Mouse (Mus musculus): ENCODE data around the gene Cfdp1. TPM values are rescaled to one million over a fixed set of nuclear protein-coding genes. Genes with fewer than 3 reads are reported as not detected.

The Cfdp1 gene
- polyA plus RNA-seq, 1 experiment from 2014 or later: 89.5 TPM

DNA sequence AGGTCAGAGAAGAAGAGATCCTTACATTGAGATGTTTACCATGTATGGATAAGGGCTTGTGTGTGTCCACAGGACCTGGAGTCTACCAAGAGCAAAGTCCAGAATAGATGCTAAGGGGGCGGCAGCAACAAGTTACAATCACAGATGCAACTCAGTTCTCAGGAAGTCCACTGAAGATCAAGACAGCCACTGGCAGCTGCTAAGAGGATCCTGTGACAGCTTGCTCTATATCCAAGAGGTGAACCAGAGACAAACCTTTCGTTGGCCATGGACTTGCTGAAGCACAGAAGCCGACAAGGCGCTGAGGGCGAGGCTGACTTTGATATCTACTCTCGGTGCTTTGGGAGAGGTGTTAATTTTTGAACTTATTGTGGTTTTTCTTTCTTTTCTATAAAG is 82.5 kb downstream of the Cfdp1 start:
- 81% methylated on average over 6 of the region's 6 CpGs for WGBS
- no peak overlapping the region for H3K4me2 ChIP-seq (replicated peaks; ENCODE audit: low read depth)
- H3K4me3 ChIP-seq (ENCODE audit: low read depth, low read length): no peak overlapping the region
- H3K27ac ChIP-seq (ENCODE audit: low read depth, low read length): no peak overlapping the region
- H3K4me1 ChIP-seq (replicated peaks; ENCODE audit: control insufficient read depth, insufficient read depth, low read length): no peaks in the 10 kb centered on the region
- no peaks in the 10 kb centered on the region for H3K9me3 ChIP-seq (ENCODE audit: control insufficient read depth)
- no peak for ATAC-seq
- H3K36me3 ChIP-seq (ENCODE audit: control insufficient read depth, insufficient read depth): peaks cover 32% of the 10 kb centered on the region
- no peak overlapping the region for H3K9ac ChIP-seq (ENCODE audit: low read depth, low read length)
- no peak for TF ChIP-seq CTCF (IDR thresholded peaks at IDR 0.05; ENCODE audit: low read depth)
- no peaks in the 10 kb centered on the region for H3K27me3 ChIP-seq (replicated peaks; ENCODE audit: control insufficient read depth, insufficient read depth, low read length)

DNA sequence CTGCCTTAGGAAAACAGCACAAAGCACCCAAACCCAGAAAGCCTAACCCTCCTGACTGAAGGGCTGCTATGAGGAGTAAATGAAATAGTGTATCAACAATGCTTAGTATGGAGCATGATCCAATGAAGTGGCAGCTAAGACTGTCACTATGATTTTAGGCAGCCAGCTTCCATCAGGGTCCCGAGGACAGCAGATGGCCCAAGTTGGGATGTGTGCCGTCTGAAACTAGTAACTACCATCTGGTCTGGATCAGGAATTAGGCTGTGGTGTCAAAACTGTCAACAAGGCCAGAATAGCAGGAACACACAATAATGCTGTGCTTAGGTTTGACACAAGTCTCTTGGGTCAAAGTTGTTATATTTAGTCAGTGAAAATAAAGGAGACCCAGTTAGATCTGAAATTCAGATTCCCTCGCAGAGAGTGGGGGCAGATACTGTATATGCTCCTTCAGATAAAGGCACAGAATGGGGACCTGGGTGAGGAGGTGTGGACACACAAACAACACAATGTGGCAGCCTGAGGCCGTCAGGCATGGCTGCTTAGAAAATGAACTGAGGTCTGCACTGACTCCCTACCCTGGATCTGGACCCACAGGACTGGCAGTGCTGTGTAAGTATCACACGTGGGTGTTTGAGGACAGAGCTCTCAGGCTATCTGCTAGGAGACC is 83.0 kb downstream of the Cfdp1 start:
- no peak overlapping the region for H3K4me2 ChIP-seq (replicated peaks; ENCODE audit: low read depth)
- WGBS: 69% methylated on average over 5 of the region's 5 CpGs
- H3K36me3 ChIP-seq (ENCODE audit: control insufficient read depth, insufficient read depth): peaks cover 36% of the 10 kb centered on the region
- H3K4me3 ChIP-seq (ENCODE audit: low read depth, low read length): no peak overlapping the region
- no peaks in the 10 kb centered on the region for H3K27me3 ChIP-seq (replicated peaks; ENCODE audit: control insufficient read depth, insufficient read depth, low read length)
- H3K27ac ChIP-seq (ENCODE audit: low read depth, low read length): no peak overlapping the region
- H3K9ac ChIP-seq (ENCODE audit: low read depth, low read length): no peak overlapping the region
- no peak for TF ChIP-seq CTCF (IDR thresholded peaks at IDR 0.05; ENCODE audit: low read depth)
- no peak for ATAC-seq
- H3K4me1 ChIP-seq (replicated peaks; ENCODE audit: control insufficient read depth, insufficient read depth, low read length): no peaks in the 10 kb centered on the region
- no peaks in the 10 kb centered on the region for H3K9me3 ChIP-seq (ENCODE audit: control insufficient read depth)

DNA sequence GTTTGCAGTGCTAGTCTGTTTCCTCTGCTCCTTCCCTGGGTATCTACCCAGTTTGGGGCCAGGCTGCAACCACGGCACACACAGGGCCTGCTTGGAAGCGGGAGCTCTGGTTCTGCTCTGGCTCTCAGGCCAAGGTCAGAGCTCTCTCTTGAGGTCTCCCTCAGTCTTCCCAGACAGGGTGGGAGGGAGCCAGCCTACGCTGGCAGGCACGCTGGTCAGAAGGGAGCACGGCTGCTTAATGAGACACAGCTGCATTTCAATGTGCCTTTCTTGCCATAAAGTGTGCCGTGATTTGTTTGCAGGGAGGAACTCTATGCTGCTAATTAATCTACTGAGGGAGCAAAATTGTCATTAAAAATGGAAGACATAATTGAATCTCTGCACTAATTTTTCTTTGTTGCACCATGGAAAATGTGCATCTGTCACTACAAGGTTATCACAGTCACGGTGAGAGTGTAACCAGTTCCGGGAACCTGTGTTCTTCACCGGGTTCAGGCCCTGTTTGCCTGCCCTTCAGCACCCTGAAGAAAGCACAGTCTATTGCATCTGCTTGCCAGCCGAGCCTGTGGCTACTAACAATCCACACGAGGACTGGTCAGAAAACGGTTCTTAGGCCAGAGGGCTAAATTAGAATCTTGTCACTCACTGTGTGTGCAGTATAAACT is 84.2 kb downstream of the Cfdp1 start:
- Histone ChIP-seq H3K9me3 (ENCODE audit: control insufficient read depth) (no peaks in the 10 kb centered on the region), H3K4me3 (ENCODE audit: low read depth, low read length) (no peak overlapping the region), H3K27me3 (replicated peaks; ENCODE audit: control insufficient read depth, insufficient read depth, low read length) (no peaks in the 10 kb centered on the region), H3K27ac (ENCODE audit: low read depth, low read length) (no peak overlapping the region), H3K9ac (ENCODE audit: low read depth, low read length) (no peak overlapping the region), H3K4me2 (replicated peaks; ENCODE audit: low read depth) (no peak overlapping the region), H3K36me3 (ENCODE audit: control insufficient read depth, insufficient read depth) (peaks cover 33% of the 10 kb centered on the region), H3K4me1 (replicated peaks; ENCODE audit: control insufficient read depth, insufficient read depth, low read length) (no peaks in the 10 kb centered on the region)
- 70% methylated on average over 12 of the region's 12 CpGs for WGBS
- ATAC-seq: no peak
- no peak for TF ChIP-seq CTCF (IDR thresholded peaks at IDR 0.05; ENCODE audit: low read depth)

DNA sequence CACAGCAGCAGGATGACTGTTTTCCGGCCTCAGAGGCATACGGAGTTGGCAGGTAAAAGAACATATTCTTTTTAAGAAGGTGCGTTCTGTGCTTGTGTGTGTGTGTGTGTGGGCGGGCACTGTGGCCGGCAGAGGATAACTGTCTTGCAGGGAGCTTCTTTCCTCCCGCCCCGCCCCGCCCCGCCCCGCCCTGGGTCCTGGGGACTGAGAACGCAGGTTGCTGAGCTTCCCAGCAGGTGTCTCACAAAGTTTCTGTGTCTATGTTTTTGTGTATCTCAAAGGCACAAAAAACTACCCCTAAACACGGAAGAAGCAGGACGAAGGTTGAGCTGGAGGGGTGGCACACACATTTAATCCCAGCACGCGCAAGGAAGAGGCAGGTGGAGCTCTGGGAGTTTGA is 84.8 kb downstream of the Cfdp1 start:
- no peak overlapping the region for H3K27ac ChIP-seq (ENCODE audit: low read depth, low read length)
- ATAC-seq: no peak
- peaks cover 27% of the 10 kb centered on the region for H3K36me3 ChIP-seq (ENCODE audit: control insufficient read depth, insufficient read depth)
- no peaks in the 10 kb centered on the region for H3K4me1 ChIP-seq (replicated peaks; ENCODE audit: control insufficient read depth, insufficient read depth, low read length)
- H3K27me3 ChIP-seq (replicated peaks; ENCODE audit: control insufficient read depth, insufficient read depth, low read length): no peaks in the 10 kb centered on the region
- no peak overlapping the region for H3K9ac ChIP-seq (ENCODE audit: low read depth, low read length)
- H3K9me3 ChIP-seq (ENCODE audit: control insufficient read depth): no peaks in the 10 kb centered on the region
- H3K4me3 ChIP-seq (ENCODE audit: low read depth, low read length): no peak overlapping the region
- WGBS: 63% methylated on average over 15 of the region's 15 CpGs
- no peak for TF ChIP-seq CTCF (IDR thresholded peaks at IDR 0.05; ENCODE audit: low read depth)
- no peak overlapping the region for H3K4me2 ChIP-seq (replicated peaks; ENCODE audit: low read depth)

DNA sequence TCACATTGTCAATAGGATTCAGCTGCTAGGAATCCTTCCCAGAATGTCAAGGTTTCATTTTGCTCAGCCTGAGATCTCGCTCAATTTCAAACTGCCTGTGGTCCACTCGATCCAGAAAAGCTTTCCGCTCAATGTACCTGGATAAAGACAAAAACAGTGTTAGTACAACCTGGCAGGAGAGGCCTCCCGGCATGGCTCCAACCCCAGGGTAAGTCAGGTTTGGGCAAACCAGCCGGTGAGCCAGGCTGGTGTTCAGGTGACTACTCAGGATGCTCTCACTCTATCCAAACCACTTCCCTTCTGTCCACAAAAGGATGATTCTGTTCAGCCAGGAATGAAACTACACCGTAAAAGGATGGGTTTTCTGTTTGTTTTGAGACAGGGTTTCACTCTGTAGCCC is 85.4 kb downstream of the Cfdp1 start:
- Histone ChIP-seq H3K27me3 (replicated peaks; ENCODE audit: control insufficient read depth, insufficient read depth, low read length) (no peaks in the 10 kb centered on the region), H3K36me3 (ENCODE audit: control insufficient read depth, insufficient read depth) (peaks cover 25% of the 10 kb centered on the region), H3K27ac (ENCODE audit: low read depth, low read length) (no peak overlapping the region), H3K4me3 (ENCODE audit: low read depth, low read length) (no peak overlapping the region), H3K4me2 (replicated peaks; ENCODE audit: low read depth) (no peak overlapping the region), H3K4me1 (replicated peaks; ENCODE audit: control insufficient read depth, insufficient read depth, low read length) (no peaks in the 10 kb centered on the region), H3K9ac (ENCODE audit: low read depth, low read length) (no peak overlapping the region), H3K9me3 (ENCODE audit: control insufficient read depth) (no peaks in the 10 kb centered on the region)
- 87% methylated on average over 6 of the region's 6 CpGs for WGBS
- TF ChIP-seq CTCF (IDR thresholded peaks at IDR 0.05; ENCODE audit: low read depth): no peak
- no peak for ATAC-seq

DNA sequence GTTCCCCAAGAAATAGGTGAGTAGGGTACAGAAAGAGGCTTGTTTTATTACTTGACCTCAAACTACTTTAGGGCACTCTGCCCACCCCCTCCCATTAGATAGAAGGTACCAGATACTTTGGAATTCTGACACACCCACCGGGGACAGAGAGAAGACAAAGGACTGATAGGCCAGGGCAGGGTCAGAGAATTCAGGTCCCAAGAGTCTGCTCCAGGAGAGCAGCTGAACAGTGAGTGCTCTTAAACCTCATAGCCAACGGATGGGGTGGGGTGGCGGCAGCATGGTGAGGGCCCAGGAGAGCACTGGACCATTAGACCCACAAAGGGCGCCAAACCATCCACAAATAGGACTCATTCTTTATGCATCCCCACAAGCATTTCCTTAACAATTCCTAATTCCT is 88.5 kb downstream of the Cfdp1 start:
- H3K9ac ChIP-seq (ENCODE audit: low read depth, low read length): no peak overlapping the region
- WGBS: 84% methylated on average over 4 of the region's 4 CpGs
- peaks cover 25% of the 10 kb centered on the region for H3K36me3 ChIP-seq (ENCODE audit: control insufficient read depth, insufficient read depth)
- no peak overlapping the region for H3K4me2 ChIP-seq (replicated peaks; ENCODE audit: low read depth)
- TF ChIP-seq CTCF (IDR thresholded peaks at IDR 0.05; ENCODE audit: low read depth): no peak
- no peaks in the 10 kb centered on the region for H3K9me3 ChIP-seq (ENCODE audit: control insufficient read depth)
- H3K4me1 ChIP-seq (replicated peaks; ENCODE audit: control insufficient read depth, insufficient read depth, low read length): no peaks in the 10 kb centered on the region
- no peak overlapping the region for H3K4me3 ChIP-seq (ENCODE audit: low read depth, low read length)
- no peaks in the 10 kb centered on the region for H3K27me3 ChIP-seq (replicated peaks; ENCODE audit: control insufficient read depth, insufficient read depth, low read length)
- ATAC-seq: no peak
- H3K27ac ChIP-seq (ENCODE audit: low read depth, low read length): no peak overlapping the region

Measured in intestine, postnatal 0 days (tissue).